ENCODE assay signal across 8 mouse cellular contexts in genomic region chr19:47882151-47882881, GRCm38 (mm10). TPM values are rescaled to one million over a fixed set of nuclear protein-coding genes. Genes with fewer than 3 reads are reported as not detected.
DNase-seq lines count a peak whose midpoint lies in the region; ATAC-seq lines count a peak whose summit lies in the region.

No protein-coding gene starts in this region.

- peak; percentile 61; the same call in 1 of the 2 replicates for ATAC-seq in kidney, embryonic 14.5 days (ENCODE audit: low FRiP score, low TSS enrichment)

- no peak overlapping the region for H3K9ac ChIP-seq in kidney, embryonic 14.5 days (ENCODE audit: low read depth, low read length)

- DNase-seq in 3T3-L1 (ENCODE audit: low read depth, low spot score) (peak; percentile 95), liver (peak; percentile 86)
- DNase-seq in adrenal gland, postnatal 10 days = peak; percentile 90
- peak; percentile 90 for DNase-seq in embryo, embryonic 9.5 days (ENCODE audit: extremely low spot score)
- peak; percentile 74 to 92 for DNase-seq in heart, adult 18-20 months
- DNase-seq in naive thymus-derived CD4-positive, alpha-beta T cell, adult 2 months (ENCODE audit: low read depth) = peak; percentile 98
- peak; percentile 80 to 92 for DNase-seq in spleen, postnatal 4 days (ENCODE audit: low spot score in 2 of 2)

- H3K9me3 ChIP-seq in kidney, embryonic 14.5 days (ENCODE audit: control insufficient read depth, low read length) = no peaks in the 10 kb centered on the region

- H3K27me3 ChIP-seq in kidney, embryonic 14.5 days (ENCODE audit: control insufficient read depth, insufficient read depth, low read length) = no peaks in the 10 kb centered on the region

- H3K36me3 ChIP-seq in kidney, embryonic 14.5 days (ENCODE audit: control insufficient read depth, insufficient read depth, low read length) = no peaks in the 10 kb centered on the region

- peaks cover 9% of the 10 kb centered on the region; the same call in 1 of the 2 replicates for H3K4me1 ChIP-seq in kidney, embryonic 14.5 days (ENCODE audit: control insufficient read depth, insufficient read depth, low read length)

- no peak overlapping the region for H3K27ac ChIP-seq in kidney, embryonic 14.5 days (ENCODE audit: low read depth, low read length)

- H3K4me3 ChIP-seq in kidney, embryonic 14.5 days (ENCODE audit: low read length) = no peak overlapping the region

- H3K4me2 ChIP-seq in kidney, embryonic 14.5 days (replicated peaks; ENCODE audit: low read depth, low read length) = no peak overlapping the region

- 26% methylated on average over 11 of the region's 11 CpGs for WGBS in kidney, embryonic 14.5 days

RNA-seq across cellular contexts. Expression of gene Gsto2, which starts 17.0 kb away (rescaled TPM):
- total RNA-seq in adrenal gland, postnatal 10 days (2021) = 1 to 10 TPM; 2.6 to 3.7 TPM
- total RNA-seq in heart, adult 18-20 months (2021) = 1 to 10 TPM; 2.0 to 2.6 TPM
- polyA plus RNA-seq in kidney, embryonic 14.5 days (2014; fragmentation: Nextera tagmentation; extraction: Ambion mirVana) = 1.8 and 2.1 TPM in 2 replicates

RNA-seq across cellular contexts. Expression of gene Gsto1, which starts 27.5 kb away (rescaled TPM):
- 100 to 1,000 TPM; 158 to 159 TPM for total RNA-seq in adrenal gland, postnatal 10 days (2021)
- 100 to 1,000 TPM; 207 to 211 TPM for total RNA-seq in heart, adult 18-20 months (2021)
- 117 and 131 TPM in 2 replicates for polyA plus RNA-seq in kidney, embryonic 14.5 days (2014; fragmentation: Nextera tagmentation; extraction: Ambion mirVana)

RNA-seq across cellular contexts. Expression of gene Cfap43, which starts 36.8 kb away (rescaled TPM):
- total RNA-seq in adrenal gland, postnatal 10 days (2021) = not detected
- 1 to 10 TPM in 1 of 2 experiments, not detected in 1; 1.1 TPM for total RNA-seq in heart, adult 18-20 months (2021)
- 0.03 and 0.14 TPM in 2 replicates for polyA plus RNA-seq in kidney, embryonic 14.5 days (2014; fragmentation: Nextera tagmentation; extraction: Ambion mirVana)

RNA-seq across cellular contexts. Expression of gene Itprip, which starts 36.8 kb away (rescaled TPM):
- total RNA-seq in adrenal gland, postnatal 10 days (2021) = 10 to 100 TPM; 11.7 to 14.5 TPM
- 1 to 10 TPM; 8.9 to 9.2 TPM for total RNA-seq in heart, adult 18-20 months (2021)
- 8.3 and 14.6 TPM in 2 replicates for polyA plus RNA-seq in kidney, embryonic 14.5 days (2014; fragmentation: Nextera tagmentation; extraction: Ambion mirVana)

RNA-seq across cellular contexts. Expression of gene Cfap58, which starts 55.2 kb away (rescaled TPM):
- under 1 TPM in 1 of 2 experiments, not detected in 1; 0.06 TPM for total RNA-seq in adrenal gland, postnatal 10 days (2021)
- 1 to 10 TPM; 2.0 to 2.6 TPM for total RNA-seq in heart, adult 18-20 months (2021)
- 0.09 TPM in 1 of 2 replicates, not detected in the other for polyA plus RNA-seq in kidney, embryonic 14.5 days (2014; fragmentation: Nextera tagmentation; extraction: Ambion mirVana)
